Mouse (Mus musculus): Measurements from ENCODE around the gene 3110082I17Rik. TPM values are rescaled to one million over a fixed set of nuclear protein-coding genes. Genes with fewer than 3 reads are reported as not detected.

The 3110082I17Rik gene
- total and polyA plus RNA-seq, 3 experiments, result 41.2 to 100.0 (median 46.9) TPM

DNA sequence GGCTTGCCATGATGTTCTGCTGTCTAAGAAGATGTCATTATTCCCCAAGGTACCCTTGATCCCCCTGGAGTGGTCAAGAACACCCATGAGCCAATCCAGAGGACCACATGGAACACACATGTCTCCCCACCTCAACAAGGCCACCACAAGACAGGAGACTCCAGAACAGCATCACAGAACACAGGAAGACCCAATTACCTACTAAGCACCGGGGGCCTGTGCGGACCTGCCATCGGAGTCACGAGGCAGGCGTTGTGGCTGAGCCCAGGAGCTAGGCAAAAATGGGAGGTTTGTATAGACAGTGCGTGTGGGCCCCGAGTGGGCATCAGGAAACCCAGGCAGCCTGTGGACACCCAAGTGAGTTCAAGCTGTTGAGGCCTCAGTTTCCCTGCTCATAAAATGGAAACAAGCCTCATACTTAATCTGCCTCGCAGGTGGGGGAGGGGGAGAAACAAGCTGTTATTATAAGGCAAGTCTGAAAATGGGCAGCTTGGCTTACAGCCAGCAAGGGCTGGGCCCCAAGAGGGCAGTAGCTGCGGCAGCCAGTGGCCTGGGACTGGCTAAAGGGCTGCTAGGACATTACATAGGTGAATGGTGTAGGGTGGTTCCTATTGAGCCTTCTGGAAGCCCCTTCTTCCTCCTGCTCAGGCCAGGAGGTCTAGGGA is 136.9 kb downstream of the 3110082I17Rik start (continued):
- TF ChIP-seq ETS1 (conservative IDR thresholded peaks at IDR 0.05; ENCODE audit: low read depth, low read length) (peak; percentile 35; the same call in 1 of the 2 replicates), PAX5 (IDR thresholded peaks at IDR 0.05; ENCODE audit: low read length) (no peak), MAFK (IDR thresholded peaks at IDR 0.05; ENCODE audit: insufficient replicate concordance, low read length) (no peak), RCOR1 (conservative IDR thresholded peaks at IDR 0.05; ENCODE audit: low read depth, low read length) (no peak), POLR2AphosphoS2 (IDR thresholded peaks at IDR 0.05; ENCODE audit: low read depth, low read length) (no peak), EP300 (IDR thresholded peaks at IDR 0.05; ENCODE audit: low read length) (peak; percentile 39; the same call in 1 of the 2 replicates), CTCF (conservative IDR thresholded peaks at IDR 0.05 in 1 of 2, IDR thresholded peaks at IDR 0.05 in 1 of 2; ENCODE audit: low read depth in 2 of 2, low read length in 2 of 2) (no peak), IRF4 (IDR thresholded peaks at IDR 0.05; ENCODE audit: low read depth, low read length) (peak; percentile 21), NRF1 (IDR thresholded peaks at IDR 0.05; ENCODE audit: low read depth, low read length) (no peak), GABPA (IDR thresholded peaks at IDR 0.05; ENCODE audit: insufficient replicate concordance, low read depth, low read length) (no peak), CHD1 (IDR thresholded peaks at IDR 0.05; ENCODE audit: low read depth, low read length) (peak; percentile 95), TCF12 (IDR thresholded peaks at IDR 0.05; ENCODE audit: low read depth, low read length) (no peak), USF2 (conservative IDR thresholded peaks at IDR 0.05; ENCODE audit: low read depth, low read length) (no peak), MXI1 (IDR thresholded peaks at IDR 0.05; ENCODE audit: low read depth, low read length) (peak; percentile 72; the same call in 1 of the 2 replicates), ZNF384 (IDR thresholded peaks at IDR 0.05; ENCODE audit: low read depth, low read length) (no peak)

DNA sequence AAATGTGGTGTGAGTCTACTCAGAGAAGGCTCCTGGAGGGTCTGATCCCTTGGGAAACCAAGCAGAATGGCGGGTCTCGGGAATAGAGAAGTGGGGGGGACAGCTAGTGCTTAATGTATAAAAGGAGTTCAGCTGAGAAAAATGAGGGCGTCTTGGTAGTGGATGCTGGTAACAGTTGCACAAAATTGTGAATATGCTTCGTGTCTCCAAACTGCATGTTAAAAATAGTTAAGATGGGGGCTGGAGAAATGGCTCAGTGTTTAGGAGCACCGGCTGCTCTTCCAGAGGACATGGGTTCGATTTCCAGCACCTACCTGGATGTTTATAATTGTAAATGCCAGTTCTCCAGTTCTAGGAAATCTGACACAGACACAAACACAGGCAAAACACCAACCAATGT is 139.0 kb downstream of the 3110082I17Rik start:
- in situ Hi-C loops (cut with MboI; ENCODE audit: low pct_ligation_motif_present, low pct_unique_long_range_greater_than_20kb, low sequenced_read_pairs), result no loop called here
- H3K27me3 ChIP-seq (replicated peaks), result no peaks in the 10 kb centered on the region
- peak overlapping the region; percentile 63; the same call in 1 of the 2 replicates for H3K27ac ChIP-seq (ENCODE audit: insufficient read depth, low read depth)
- H3K36me3 ChIP-seq (replicated peaks in 1 of 2; ENCODE audit: control insufficient read depth in 1 of 2, insufficient read depth in 1 of 2, low read length in 1 of 2), result peaks cover 7 to 30% of the 10 kb centered on the region in 2 experiments
- H3K4me3 ChIP-seq (replicated peaks in 1 of 3; ENCODE audit: low read depth in 2 of 3, low read length in 2 of 3, poor library complexity in 1 of 3), result no peak overlapping the region
- peaks cover 72% of the 10 kb centered on the region for H3K79me2 ChIP-seq (replicated peaks; ENCODE audit: control insufficient read depth, extremely low read depth, insufficient read depth, poor library complexity, severe bottlenecking)
- H3K9ac ChIP-seq (ENCODE audit: insufficient read depth, low read depth), result no peak overlapping the region
- no peak overlapping the region for H3K4me2 ChIP-seq (ENCODE audit: insufficient read depth, low read depth, poor library complexity, severe bottlenecking)
- TF ChIP-seq GABPA (IDR thresholded peaks at IDR 0.05; ENCODE audit: insufficient replicate concordance, low read depth, low read length) (no peak), ELF1 (IDR thresholded peaks at IDR 0.05; ENCODE audit: low read depth, low read length) (no peak), CHD2 (IDR thresholded peaks at IDR 0.05; ENCODE audit: low read length) (no peak), ZKSCAN1 (IDR thresholded peaks at IDR 0.05; ENCODE audit: borderline replicate concordance, low read depth, low read length) (no peak), CTCF (conservative IDR thresholded peaks at IDR 0.05 in 1 of 2, IDR thresholded peaks at IDR 0.05 in 1 of 2; ENCODE audit: low read depth in 2 of 2, low read length in 2 of 2) (no peak), EP300 (IDR thresholded peaks at IDR 0.05; ENCODE audit: low read length) (no peak), SMC3 (IDR thresholded peaks at IDR 0.05; ENCODE audit: low read depth, low read length) (no peak), CHD1 (IDR thresholded peaks at IDR 0.05; ENCODE audit: low read depth, low read length) (no peak), MAX (IDR thresholded peaks at IDR 0.05; ENCODE audit: low read length) (no peak), E2F4 (IDR thresholded peaks at IDR 0.05; ENCODE audit: insufficient replicate concordance, low read depth, low read length) (no peak), HCFC1 (IDR thresholded peaks at IDR 0.05; ENCODE audit: low read depth, low read length) (no peak), ZNF384 (IDR thresholded peaks at IDR 0.05; ENCODE audit: low read depth, low read length) (no peak)
- H3K4me1 ChIP-seq (ENCODE audit: control insufficient read depth in 1 of 2, insufficient read depth in 2 of 2), result peaks cover 34 to 73% of the 10 kb centered on the region in 2 experiments
- no peak for DNase-seq (ENCODE audit: extremely low read depth)
- peaks cover 3% of the 10 kb centered on the region for H3K9me3 ChIP-seq (replicated peaks; ENCODE audit: low read length)
- dilution Hi-C loops (cut with MboI; ENCODE audit: extremely low pct_ligation_motif_present, extremely low pct_unique_long_range_greater_than_20kb, low sequenced_read_pairs), result no loop called here

Measured in CH12.LX (cell line).